Mouse (Mus musculus): ENCODE measurements around the gene Oxct2b.
A peak's percentile ranks its signal among the peaks of the same experiment; 100 is the strongest.
"Not testable (repeated sequence)": the region's sequence is repeated elsewhere in the genome, so short reads cannot be mapped to it uniquely, and the experiment has no call there.

Oxct2b gene

DNA sequence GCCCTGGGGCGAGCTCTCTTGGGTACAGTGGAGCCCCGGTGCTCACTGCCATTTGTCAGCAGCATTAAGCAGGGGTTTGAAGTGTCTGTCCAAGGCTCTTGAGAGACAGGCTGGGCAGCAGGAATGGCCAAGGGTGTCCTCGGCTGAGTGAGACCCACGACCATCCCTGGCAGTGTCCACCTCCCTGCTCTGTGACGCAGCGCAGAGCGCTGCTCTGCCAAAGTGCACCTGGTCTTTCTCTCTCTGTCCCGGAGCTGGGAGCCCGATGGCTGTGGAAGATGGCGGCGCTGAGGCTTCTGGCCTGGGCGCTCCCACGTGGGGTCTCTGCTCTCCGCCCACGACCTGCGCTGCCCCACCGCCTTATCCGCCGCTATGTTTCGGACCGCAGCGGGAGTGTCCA is at the start of gene Oxct2b:
Gene Oxct2b, plus strand, starts transcription at position 256 of the 400 bp plus-strand sequence.
- no peak for DNase-seq (ENCODE audit: low spot score in 2 of 2)

DNA sequence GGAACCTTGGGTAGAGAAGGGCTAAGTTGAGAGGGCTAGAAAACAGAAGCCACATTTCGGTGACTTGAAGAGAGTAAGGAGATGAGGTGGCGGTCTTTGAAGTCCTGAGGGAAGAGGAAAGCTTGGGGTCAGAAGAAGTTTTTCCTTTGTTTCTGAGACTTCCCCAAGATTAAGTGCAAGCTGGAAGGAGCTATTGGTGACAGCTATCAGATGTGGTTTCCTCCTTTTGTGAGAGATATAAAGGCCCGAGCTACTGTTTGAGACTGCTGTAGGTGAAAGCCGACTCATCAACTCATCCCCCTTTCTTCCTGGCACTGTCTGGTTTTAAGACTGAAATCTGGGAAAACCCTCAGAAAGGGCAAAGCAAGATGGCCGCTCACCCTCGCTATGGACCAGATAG is 47.4 kb upstream of the Oxct2b start:
- no peak for DNase-seq (ENCODE audit: low spot score in 2 of 2)

DNA sequence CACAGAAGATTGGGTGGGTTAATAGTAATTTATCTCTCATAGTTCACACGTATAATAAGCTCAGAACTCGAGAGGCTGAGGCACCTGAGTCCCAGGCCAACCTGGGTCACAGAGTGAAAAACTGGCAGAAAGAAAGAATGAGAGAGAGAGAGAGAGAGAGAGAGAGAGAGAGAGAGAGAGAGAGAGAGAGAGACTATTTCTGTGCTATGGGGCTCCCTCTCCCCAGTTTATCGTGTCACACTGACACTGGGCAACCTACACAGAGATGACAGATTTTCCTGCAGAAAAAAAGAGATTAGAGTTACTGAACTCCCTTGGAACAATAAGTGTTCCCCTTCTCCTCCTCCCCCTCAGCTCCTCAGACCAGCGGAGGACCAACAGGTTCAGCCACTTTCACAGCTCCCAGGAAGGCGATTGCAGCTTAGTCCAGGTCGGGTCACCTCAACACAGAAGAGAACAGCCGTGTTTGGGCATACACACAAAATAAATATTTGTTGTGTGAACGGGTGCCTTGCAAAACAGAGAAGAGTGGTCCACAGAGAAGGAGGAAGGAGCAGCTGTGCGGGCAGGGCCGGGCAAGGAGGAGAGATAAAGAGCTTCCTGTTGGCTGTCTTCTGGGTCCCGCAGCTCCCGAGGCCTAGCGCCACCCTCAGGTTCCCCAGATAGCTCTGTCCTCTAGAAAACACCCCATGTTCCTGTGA is 44.6 kb upstream of the Oxct2b start:
- no peak for DNase-seq (ENCODE audit: low spot score in 2 of 2)

DNA sequence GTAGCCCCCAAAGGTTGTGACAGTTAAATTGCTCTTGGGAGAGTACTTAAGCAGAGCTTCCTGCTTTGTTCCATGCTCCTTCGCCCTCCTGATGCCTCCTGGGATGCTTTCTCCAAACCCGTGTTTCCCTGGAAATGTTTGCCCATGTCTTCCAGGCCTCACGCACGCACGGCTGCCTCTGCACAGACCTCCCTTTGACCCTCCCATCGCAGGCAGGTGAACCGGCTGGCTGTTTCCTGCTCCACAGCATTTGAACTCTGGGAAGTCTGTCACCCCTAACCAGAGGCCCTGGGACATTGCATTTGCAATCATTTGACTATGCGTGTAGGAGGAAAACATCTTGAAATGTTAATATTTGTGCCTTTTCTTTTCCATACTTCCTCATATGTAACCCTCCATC is 39.1 kb upstream of the Oxct2b start:
- no peak for DNase-seq (ENCODE audit: low spot score in 2 of 2)

DNA sequence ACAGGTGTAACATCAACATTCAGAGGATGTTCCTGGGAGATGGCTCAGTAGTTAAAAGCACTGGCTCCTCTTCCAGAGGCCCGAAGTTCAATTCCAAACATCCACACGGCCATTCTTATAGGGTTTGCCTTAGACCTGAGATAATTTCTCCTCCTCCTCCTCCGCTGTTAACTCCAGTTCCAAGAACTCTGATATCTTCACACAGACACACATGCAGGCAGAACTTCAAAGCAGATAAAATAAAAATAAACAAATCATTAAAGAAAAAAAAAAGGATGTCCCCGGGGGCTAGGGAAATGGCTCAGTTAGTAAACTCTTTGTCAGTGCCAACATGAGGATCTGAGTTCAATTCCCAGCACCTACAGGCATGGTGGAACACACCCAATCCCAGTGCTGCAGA is 37.8 kb upstream of the Oxct2b start:
- DNase-seq (ENCODE audit: low spot score in 2 of 2): no peak

DNA sequence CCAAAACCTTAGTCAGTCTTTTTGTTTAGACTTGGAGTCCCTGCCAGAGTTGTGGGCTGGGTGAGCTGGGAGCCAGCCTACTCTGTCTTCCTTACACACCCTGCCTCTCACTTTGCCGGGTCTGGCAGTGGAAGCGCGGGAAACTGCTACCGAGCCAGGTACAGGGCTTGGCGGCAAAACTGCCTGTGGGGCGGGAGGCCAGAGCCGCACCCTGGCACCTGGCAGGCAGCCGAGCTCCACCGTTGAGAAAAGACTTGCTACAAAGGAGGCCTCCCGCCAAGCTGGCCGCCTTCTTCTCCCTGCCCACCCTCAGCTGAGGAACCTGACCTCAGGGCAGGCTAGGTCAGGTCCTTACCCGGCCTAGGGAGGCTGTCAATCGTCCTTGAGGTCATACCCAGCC is 35.3 kb upstream of the Oxct2b start:
- no peak for DNase-seq (ENCODE audit: low spot score in 2 of 2)

DNA sequence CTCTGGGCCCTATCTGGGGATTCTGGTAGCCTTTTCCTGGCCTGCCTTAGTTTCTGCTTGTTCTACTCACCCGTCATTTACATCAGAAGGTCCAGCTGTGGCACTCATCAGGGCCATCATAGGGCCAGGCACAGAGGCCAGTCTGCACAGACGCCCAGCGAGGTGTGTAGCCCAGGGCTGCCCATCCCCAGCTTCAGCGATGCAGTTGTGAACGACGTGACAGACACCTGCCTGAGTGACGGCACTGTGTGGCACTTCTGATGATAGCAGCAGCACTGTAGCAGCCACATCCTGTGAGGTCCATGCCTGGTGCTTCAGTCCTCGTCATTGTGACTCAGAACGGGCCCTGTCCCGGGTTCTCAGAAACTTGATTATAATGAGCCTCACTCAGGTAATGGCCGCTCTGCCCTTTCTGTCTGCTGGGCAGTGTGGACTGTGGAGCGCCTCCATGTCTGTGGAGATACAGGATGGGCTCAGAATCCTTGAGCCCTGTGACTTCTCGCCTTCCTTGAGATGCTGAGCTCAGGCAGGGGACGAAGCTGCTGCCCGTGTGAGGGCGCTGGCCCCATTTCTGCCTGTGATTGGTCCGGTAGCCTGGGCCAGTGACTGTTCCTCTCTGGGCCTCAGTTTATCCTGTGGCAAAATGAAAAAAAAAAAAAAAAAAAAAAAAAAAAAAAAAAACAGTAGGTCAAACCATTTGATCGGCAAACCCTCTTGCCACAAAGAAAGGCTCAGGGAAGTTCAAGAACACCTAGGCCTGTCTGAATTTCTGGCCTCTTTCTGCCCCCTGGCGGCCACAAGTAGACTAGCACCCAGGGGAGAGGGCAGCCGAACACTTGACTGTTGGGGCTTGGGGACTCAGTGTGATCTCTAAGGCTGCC is 33.5 kb upstream of the Oxct2b start:
- peak; percentile 10 to 29 for DNase-seq (ENCODE audit: low spot score in 2 of 2)

DNA sequence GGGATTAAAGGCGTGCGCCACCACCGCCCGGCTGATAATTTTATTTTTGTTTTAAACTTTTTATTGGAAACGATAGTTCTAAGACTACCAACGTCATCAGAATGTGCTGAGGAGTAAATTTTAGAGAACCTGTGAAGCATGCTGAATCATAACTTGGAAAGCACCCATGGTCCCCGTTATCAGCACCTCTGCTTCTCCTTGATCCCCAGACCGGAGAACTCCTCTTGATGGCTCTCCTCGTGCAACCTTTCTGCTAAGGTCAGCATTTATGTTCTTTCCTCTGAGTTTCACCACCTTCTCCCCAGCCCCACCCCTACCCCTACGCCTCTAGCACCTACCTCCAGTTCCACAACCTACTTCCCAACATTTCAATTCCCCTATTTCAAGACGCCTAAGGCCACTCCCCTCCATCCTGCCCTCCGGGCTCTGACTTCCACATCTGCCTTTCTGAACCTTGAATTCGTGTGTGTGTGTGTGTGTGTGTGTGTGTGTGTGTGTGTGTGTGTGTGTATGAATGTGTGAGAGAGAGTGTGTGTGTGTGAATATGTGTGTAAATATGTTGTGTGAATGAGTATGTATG is 32.7 kb upstream of the Oxct2b start:
- DNase-seq (ENCODE audit: low spot score in 2 of 2): no peak

DNA sequence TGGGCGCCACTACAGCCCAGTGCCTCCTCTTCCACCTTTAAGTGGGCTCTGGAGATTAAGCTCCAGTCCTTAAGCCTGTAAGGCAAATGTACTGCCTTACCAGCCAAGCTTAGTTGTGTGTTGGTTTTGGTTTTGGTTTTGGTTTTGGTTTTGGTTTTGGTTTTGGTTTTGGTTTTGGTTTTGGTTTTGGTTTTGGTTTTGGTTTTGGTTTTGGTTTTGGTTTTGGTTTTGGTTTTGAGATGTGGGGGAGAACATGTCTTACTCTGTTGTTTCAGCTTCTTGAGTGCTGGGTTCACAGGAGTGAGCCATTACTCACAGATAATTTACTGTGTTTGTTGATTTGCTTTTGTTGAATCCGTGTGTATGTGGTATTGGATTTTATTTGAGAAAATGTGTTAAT is 30.8 kb upstream of the Oxct2b start:
- DNase-seq (ENCODE audit: low spot score in 2 of 2): no peak

DNA sequence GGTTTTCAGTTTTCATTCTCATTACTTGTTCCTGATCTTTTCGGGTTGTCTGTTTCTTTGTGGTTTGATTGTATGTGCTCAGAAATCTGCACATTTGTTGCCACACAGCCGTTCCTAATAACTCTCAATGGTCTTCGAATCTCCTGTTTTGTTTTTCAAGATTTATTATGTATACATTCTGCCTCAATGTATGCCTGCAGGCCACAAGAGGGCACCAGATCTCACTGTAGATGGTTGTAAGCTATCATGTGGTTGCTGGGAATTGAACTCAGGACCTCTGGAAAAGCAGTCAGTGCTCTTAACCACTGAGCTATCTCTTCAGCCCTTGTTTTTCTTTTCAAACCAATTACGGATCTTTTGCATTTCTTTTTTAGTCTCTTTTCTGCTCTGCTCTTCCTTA is 29.7 kb upstream of the Oxct2b start:
- no peak for DNase-seq (ENCODE audit: low spot score in 2 of 2)

DNA sequence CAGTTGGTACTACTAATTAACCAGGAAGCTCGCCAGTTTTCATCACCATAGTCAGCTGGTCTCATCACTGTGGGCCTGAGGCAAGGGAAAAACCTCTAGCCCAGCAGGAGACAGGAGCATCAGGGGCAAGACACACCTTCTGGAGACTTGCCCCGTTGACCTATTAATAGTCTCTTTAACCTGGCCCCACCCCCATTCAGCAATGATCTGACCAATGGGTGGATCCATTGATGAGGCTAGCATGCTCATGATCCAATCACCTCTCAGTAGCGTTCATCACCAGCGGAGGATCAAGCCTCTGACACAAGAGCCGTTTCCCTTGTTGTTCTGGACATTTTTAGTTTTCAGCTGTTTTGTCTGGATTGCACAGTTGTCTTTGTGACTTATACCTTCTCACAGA is 23.4 kb upstream of the Oxct2b start:
- DNase-seq (ENCODE audit: low spot score in 2 of 2): no peak

DNA sequence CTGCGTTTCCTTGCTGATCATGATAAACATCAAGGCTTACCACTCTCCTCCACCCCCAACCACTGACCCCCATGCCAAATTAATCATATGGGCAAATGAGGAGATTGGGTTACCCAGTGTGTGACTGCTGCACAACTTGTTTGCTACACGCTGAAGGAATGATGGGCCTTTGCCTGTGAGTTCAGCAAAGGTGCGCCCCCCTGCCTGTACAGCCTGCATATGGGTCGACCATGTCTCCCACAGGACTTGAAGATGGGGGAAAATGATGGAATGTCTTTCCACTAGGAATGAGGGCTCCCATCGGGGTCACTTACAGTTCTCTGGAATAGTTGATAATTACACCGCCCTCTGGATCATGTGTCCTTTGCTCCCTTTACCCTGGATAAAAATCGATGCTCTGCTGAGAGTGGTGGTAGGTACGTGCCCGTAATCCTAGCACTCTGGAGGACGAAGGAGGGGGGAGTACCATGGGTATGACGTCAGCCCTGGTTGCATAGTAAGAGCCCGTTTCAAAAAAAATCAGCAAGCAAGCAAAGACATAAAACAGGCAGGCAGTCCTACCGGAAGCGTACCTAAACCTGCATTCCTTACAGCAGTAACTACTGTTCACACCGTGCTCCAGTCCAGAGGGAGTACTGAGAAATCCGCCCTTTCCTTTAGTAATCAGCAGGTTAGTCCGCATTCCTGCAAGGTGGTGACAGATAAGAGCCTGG is 22.8 kb upstream of the Oxct2b start:
- no peak for DNase-seq (ENCODE audit: low spot score in 2 of 2)

DNA sequence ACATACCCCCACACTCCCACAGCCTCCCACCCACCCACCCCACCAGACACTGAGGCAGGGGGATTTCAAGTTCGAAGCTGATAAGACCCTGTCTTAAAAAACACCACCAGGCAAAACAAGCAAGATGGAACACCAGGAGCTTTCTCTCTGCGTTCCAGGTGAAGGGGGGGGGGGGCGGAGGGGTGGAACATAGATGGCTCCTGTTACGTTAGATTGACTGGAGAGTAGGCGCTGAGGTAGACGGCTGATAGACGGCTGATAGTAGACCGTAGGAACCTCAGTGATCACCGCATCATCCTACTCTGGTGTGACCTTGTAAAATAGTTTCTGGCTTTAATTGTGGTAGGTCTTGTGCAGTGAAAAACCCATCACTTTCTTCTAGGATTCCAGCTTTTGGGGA is 22.2 kb upstream of the Oxct2b start:
- no peak for DNase-seq (ENCODE audit: low spot score in 2 of 2)

DNA sequence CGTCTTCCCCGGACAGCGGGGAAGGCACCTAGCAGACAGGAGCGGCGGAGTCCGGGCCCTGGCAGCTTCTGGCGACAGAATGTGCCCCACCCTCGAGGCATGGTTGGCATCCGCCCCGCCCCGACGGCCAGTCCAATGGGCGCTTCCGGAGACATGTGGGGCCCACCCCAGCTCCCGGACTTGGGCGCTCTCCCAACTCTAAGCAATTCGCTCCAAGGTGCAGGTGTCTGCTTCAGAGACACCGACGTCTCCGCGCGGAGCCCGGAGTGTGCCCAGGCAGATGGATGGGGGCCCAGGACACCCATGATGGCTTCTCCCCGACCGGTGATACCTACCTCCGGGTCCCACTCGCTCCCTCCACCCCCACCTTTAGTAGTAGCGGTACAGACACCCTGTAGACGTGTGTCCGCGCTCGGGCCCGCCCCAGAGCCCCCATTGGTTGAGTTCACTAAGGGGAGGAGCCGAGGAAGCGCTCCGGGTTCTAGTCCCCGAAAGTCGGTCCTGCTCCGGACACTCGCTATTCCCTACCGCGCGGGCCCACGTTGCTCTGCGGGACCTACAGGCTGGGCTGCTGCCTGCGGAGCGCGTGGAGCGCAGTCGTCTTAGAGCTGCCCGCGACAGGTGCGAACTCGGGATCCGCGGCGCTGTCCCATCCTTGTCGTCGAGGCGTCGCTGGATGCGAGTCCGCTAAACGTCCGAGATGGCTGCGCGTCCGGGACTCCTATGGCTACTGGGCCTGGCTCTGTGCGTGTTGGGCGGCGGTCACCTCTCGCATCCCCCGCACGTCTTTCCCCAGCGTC is 11.2 kb upstream of the Oxct2b start, which contains the start of gene Bmp8b:
Gene Bmp8b, plus strand, starts transcription at position 515 of the 800 bp plus-strand sequence.
- no peak for DNase-seq (ENCODE audit: low spot score in 2 of 2)

DNA sequence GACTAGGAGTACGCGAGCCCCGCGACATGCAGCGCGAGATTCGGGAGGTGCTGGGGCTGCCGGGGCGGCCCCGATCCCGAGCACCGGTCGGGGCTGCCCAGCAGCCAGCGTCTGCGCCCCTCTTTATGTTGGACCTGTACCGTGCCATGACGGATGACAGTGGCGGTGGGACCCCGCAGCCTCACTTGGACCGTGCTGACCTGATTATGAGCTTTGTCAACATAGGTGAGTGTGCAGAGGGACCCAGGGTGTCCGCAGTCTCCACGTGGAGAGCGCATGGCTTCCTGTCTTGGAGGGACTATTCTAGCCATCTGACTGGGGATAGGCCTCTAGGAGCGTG is 10.6 kb upstream of the Oxct2b start:
- no peak for DNase-seq (ENCODE audit: low spot score in 2 of 2)

DNA sequence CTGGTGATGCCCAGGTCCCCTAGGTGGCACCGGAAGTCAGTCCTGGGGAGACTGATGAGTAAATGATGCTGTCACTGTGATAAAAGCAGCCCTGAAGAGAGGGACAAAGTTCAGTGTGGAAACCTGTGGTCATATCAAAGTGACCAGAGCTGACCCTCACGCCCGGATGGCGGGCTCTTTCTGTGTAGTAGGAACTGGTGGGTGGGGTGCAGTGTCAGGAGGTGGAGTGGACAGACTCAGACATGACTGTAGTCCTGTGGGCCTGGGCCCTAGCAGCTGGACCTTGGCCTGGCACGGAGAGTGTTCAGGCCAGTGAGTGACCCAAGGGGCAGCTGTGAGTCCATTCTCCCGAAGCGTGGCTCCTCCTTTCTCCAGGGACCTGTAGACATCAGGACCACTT is 10.1 kb upstream of the Oxct2b start:
- DNase-seq (ENCODE audit: low spot score in 2 of 2): not testable (repeated sequence)

DNA sequence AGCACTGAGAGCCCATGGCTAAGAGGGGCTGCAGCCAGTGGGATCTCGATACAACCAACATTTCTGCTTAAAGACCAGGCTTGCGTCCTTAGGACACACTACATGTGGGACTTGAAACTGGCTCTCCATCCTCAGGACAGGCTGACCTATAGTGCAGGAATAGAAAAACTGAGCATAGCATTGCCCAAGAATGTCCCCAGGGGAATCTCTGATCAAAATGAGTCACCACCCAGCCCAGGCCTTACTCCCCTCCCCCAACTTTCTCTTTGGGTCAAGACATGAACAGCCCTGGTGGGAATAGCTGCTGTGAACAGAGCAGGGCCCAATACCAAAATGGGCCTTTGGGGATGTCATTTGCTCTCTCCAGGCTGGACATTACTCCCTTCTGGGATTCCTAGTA is 9.2 kb upstream of the Oxct2b start:
- no peak for DNase-seq (ENCODE audit: low spot score in 2 of 2)

DNA sequence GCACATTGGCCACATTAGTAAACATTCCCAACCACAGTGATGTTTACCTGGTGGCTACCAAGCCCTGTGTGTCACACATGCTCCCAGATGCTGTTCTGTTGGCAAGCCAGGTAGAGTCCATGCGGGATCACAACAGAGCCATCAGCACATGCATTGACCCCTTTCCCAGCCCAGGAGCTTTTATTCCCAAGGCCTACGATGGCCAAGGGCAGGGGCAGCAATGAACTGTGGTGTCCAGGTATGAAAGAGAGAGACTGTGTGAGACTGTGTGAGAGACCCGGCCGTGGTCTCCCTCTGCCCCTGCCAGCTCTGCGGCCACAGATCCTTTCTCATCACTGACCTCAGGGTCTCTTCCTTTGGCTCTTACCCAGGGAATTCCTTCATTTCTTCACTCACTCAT is 8.0 kb upstream of the Oxct2b start:
- DNase-seq (ENCODE audit: low spot score in 2 of 2): no peak

DNA sequence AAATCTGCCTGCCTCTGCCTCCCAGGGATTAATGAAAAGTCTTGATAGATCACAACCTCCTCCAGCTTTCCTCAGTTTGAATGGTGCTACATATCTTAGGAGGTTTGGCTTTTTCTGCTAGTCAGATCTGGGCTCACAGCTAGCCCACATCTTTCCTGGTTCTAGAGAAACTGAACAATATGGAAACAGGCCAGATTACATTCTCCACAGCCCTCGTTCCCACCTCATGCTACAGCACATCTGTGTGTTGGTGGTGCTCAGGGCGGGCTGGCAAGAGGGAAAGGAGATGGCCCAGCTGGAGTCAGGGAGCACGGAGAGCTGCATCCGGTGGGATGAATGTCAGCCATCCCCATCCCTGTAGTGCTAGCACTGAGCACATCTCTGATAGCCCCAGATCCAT is 5.3 kb upstream of the Oxct2b start:
- DNase-seq (ENCODE audit: low spot score in 2 of 2): no peak

DNA sequence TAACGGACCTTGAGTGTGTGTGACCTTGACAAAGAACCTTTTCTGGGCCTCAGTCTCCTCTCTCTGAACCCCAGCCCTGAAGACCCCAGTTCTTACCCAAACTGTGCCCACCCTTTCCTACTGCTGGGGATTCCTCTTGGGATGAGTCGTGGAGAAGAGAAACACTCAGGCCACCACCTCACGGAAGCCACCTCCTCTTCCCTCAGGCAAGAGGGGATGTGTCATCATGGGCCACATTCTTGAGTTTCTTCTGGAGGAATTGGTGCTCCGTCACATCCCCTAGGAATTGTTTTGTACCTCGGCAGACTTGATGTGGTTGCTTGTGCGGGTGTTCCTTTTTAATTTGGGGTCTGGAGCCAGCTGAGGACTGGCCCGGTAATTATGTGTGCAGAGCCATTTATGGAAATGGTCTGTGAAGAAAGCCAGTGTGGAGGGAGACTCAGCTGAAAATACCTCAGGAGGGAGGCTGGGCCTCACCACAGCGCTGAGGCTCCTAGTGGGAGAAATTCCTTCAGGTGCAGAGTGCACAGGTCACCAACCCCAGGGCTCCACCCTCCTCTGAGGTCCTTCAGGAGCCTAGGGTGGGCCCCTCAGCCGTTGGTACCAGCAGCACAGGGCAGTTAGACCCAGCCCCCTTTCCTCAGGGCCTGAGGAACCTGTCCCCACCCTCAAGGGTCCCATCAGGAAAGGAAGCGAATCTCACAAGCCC is 4.6 kb upstream of the Oxct2b start:
- not testable (repeated sequence) for DNase-seq (ENCODE audit: low spot score in 2 of 2)

DNA sequence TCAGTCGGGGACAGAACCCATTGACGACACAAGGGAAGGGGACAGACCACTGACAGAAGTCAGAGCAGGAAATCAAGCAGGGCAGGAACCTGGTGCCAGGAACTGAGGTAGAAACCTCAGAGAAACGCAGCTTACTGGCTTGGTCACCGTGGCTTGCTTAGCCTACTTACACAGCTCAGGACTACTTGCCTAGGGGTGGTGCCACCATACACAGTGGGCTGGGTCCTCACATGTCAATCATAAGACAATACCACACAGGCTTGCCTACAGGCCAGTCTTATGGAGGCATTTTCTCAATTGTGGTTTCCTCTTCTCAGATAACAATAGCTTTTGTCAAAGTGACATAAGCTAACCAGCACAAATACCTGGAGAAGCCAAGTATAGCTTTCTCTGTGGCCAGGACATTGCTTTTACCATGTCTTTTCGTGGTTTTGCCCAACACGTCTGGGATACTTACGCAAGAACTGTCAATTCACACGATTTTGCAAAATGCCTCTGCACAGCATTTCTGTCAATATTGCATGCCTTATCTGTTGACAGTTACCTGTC is 3.8 kb upstream of the Oxct2b start:
- DNase-seq (ENCODE audit: low spot score in 2 of 2): no peak

Measured in heart, adult 9 months (tissue).